Mouse (Mus musculus) stomach, postnatal 0 days (tissue): ENCODE results near the gene Nme9. TPM values are rescaled to one million over a fixed set of nuclear protein-coding genes. Genes with fewer than 3 reads are reported as not detected.

Experiments used
- ATAC-seq: fragments of 200-750 bp; cut with Nextera tagmentation; 2 replicates; pipeline ENCODE4 v1.8.0; 2017; ENCODE audit not compliant: low FRiP score, low TSS enrichment
- DNase-seq: peaks from one replicate; pipeline ENCODE4 v3.0.0-alpha.2; 2016; ENCODE audit warnings: low spot score
- H3K27ac ChIP-seq: fragments of 300-500 bp; sonication (generic); replicated peaks from 2 replicates; pipeline ENCODE4 v1.5.1; 2014; ENCODE audit warnings: mild to moderate bottlenecking, control low read depth
- H3K27me3 ChIP-seq: fragments of 300-500 bp; sonication (generic); 2 replicates; pipeline ENCODE4 v1.6.1; 2014; ENCODE audit warnings: low read length; ENCODE audit not compliant: control insufficient read depth, insufficient read depth
- H3K36me3 ChIP-seq: fragments of 300-500 bp; sonication (generic); 2 replicates; pipeline ENCODE4 v1.6.1; 2014; ENCODE audit warnings: low read length, mixed read lengths; ENCODE audit not compliant: control insufficient read depth, insufficient read depth
- H3K4me1 ChIP-seq: fragments of 300-500 bp; sonication (generic); replicated peaks from 2 replicates; pipeline ENCODE4 v1.6.1; 2014; ENCODE audit warnings: antibody characterized with exemption; ENCODE audit not compliant: control insufficient read depth, insufficient read depth
- H3K4me2 ChIP-seq: fragments of 300-500 bp; sonication (generic); replicated peaks from 2 replicates; pipeline ENCODE4 v1.6.1; 2014; ENCODE audit warnings: low read depth, mild to moderate bottlenecking, control low read depth, moderate library complexity
- H3K4me3 ChIP-seq: fragments of 300-500 bp; sonication (generic); 2 replicates; pipeline ENCODE4 v1.5.1; 2014; ENCODE audit warnings: low read depth, low read length, control low read depth
- H3K9ac ChIP-seq: fragments of 300-500 bp; sonication (generic); 2 replicates; pipeline ENCODE4 v1.6.1; 2014; ENCODE audit warnings: mild to moderate bottlenecking, low read length, control low read depth, mixed read lengths
- H3K9me3 ChIP-seq: fragments of 300-500 bp; sonication (generic); 2 replicates; pipeline ENCODE4 v1.6.1; 2016; ENCODE audit warnings: low read length; ENCODE audit not compliant: control insufficient read depth
- CTCF ChIP-seq: IDR thresholded peaks from 2 replicates; pipeline ENCODE4 v1.5.1; 2016; ENCODE audit warnings: antibody characterized with exemption, low read depth, mild to moderate bottlenecking, moderate library complexity
- EP300 ChIP-seq: optimal IDR thresholded peaks from 2 replicates; pipeline ENCODE3; 2016; ENCODE audit warnings: antibody characterized with exemption
- WGBS: fragments of 180-500 bp; shearing (Covaris S2); extraction: QIAGEN DNeasy Blood & Tissue Kit; methylation state at CpG from one replicate; pipeline ENCODE4 v1.1.7; 2014; 5-methylcytosine and 5-hydroxymethylcytosine counted together
- polyA plus RNA-seq: library from polyadenylated mRNA; unstranded; fragments of >200 nt; fragmentation: Nextera tagmentation; extraction: Ambion mirVana; gene quantifications from 2 replicates; pipeline ENCODE4 v1.2.1, GENCODE M21; 2015

Nme9 gene
- not detected in 2 replicates for polyA plus RNA-seq

DNA sequence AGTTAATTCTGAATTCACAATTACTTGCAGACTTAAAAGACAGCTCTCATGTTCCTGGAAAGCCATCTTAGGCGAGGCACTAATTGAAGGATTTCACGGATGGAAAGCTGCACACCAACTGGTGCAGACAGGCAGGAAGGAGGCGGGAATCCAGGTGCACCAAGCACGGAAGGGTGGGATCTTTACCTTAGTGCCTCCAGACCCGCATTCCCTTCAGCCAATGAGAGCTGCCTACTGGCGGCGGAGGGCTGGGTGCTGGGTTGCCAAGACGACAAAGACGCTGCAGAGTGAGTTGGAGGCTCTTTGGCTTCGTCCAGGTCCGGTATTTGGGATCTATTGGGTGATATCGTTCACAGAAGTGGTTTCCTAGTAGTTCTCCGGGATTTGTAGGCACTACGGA, at the start of gene Nme9:
TSS of gene Nme9 (plus strand) at position 315 of the 400 bp plus-strand sequence.
- WGBS, result 5% methylated on average over 14 of the region's 14 CpGs
- Histone ChIP-seq H3K27me3 (no peaks in the 10 kb centered on the region), H3K36me3 (no peaks in the 10 kb centered on the region), H3K9me3 (no peaks in the 10 kb centered on the region), H3K4me3 (no peak within 1 kb of the TSS), H3K4me2 (0 out of 2 replicates have a peak within 1 kb of the TSS, but pooled peaks have one; percentile 20), H3K27ac (no peak within 1 kb of the TSS), H3K9ac (no peak within 1 kb of the TSS), H3K4me1 (no peaks in the 10 kb centered on the region)
- ATAC-seq (no peak), DNase-seq (peak; percentile 45)
- TF ChIP-seq EP300 (no peak), CTCF (no peak)

DNA sequence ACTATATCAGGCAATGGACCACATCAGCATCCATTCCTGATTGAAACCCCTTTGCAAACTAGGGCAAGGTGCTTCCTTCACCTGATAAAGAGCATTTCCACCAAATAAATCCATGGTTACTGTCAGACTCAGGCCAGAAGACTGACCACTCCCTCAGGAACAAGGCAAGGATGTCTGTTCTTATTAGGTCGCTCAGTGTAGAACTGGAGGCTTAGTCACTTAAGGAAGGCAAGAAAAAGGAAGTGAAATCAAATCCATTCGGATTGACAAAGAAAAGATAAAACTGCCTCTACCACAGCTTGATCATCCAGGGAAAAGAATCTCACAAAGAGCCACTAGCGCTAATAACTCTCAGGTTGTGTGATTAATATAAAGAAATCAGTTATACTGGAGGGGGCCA, 42.0 kb upstream of the Nme9 start:
- H3K9me3 ChIP-seq, result no peaks in the 10 kb centered on the region
- ATAC-seq, result no peak
- no peak overlapping the region for H3K4me2 ChIP-seq
- 85% methylated on average over 3 of the region's 3 CpGs for WGBS
- TF ChIP-seq CTCF (no peak), EP300 (no peak)
- DNase-seq, result no peak
- no peak overlapping the region for H3K9ac ChIP-seq
- no peak overlapping the region for H3K4me3 ChIP-seq
- no peaks in the 10 kb centered on the region for H3K27me3 ChIP-seq
- no peak overlapping the region for H3K27ac ChIP-seq
- no peaks in the 10 kb centered on the region for H3K36me3 ChIP-seq
- no peaks in the 10 kb centered on the region for H3K4me1 ChIP-seq

DNA sequence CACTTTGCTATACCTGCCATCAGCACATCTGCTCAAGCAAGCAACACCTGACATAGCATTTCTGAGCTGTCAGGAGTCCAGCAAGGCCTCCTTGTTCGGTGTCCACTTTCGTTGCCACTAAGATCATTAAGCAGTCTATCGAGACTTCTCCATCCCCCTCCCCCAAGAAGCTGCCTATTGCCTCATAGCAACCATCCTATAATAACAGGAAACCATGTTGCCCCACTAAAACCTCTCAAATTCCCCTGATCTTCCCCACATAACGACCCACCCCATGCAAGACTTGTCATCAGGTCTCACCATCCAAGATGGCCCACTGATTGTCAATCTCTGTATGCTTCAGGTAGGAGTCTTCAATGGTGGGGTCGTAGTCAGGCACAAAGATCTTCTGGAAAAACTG, 40.2 kb upstream of the Nme9 start:
- Histone ChIP-seq H3K27ac (no peak overlapping the region), H3K9me3 (no peaks in the 10 kb centered on the region), H3K4me1 (no peaks in the 10 kb centered on the region), H3K27me3 (no peaks in the 10 kb centered on the region), H3K36me3 (no peaks in the 10 kb centered on the region), H3K4me3 (no peak overlapping the region), H3K4me2 (no peak overlapping the region), H3K9ac (no peak overlapping the region)
- ATAC-seq (no peak), DNase-seq (no peak)
- WGBS, result 94% methylated on average over 5 of the region's 5 CpGs
- TF ChIP-seq CTCF (no peak), EP300 (no peak)

DNA sequence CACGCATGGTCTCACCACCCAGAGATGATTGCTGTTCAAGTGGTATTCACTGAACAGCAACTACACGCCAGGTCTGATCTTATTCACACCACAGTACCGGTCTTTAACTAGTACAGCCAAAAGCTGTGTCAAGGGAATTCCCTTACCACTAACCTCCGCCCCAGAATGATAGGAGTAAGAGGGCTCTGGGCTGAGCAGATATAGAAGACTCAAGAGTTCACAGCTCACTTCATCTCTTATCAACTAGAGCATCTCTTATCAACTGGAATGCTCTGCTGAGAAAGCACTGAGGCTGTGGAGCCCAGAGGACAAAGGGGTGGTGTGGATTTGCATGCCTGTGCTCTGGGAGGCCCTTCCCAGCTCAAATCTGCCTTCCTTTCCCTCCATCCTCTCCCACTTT, 39.5 kb upstream of the Nme9 start:
- Histone ChIP-seq H3K9me3 (no peaks in the 10 kb centered on the region), H3K4me2 (no peak overlapping the region), H3K4me3 (no peak overlapping the region), H3K9ac (no peak overlapping the region), H3K36me3 (no peaks in the 10 kb centered on the region), H3K4me1 (no peaks in the 10 kb centered on the region), H3K27ac (no peak overlapping the region), H3K27me3 (no peaks in the 10 kb centered on the region)
- ATAC-seq (no peak), DNase-seq (no peak)
- 88% methylated on average over 4 of the region's 4 CpGs for WGBS
- TF ChIP-seq CTCF (no peak), EP300 (no peak)

DNA sequence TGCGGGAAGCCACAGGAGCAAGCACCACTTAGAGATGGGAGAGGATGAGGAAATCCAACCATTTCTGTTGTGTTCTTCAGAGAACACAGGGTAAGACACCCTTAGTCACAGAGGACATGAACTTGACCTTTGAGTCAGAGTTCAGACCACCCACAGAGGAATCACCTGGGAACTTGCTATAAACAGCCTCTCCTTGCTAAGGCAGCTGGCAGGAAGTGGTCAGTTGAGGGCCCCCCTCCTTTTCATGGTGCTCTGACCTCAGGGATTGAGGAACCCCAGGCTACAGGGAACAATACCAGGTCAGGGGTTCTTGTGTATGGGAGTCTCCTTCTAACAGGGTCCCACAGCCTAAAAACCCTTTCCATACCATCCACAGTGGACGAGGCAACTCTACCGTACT, 34.5 kb upstream of the Nme9 start:
- H3K27ac ChIP-seq, result no peak overlapping the region
- 70% methylated on average over 3 of the region's 3 CpGs for WGBS
- 0 out of 2 replicates have a peak, but pooled peaks have one; percentile 18 for ATAC-seq
- no peaks in the 10 kb centered on the region for H3K9me3 ChIP-seq
- no peak for DNase-seq
- H3K36me3 ChIP-seq, result no peaks in the 10 kb centered on the region
- H3K27me3 ChIP-seq, result no peaks in the 10 kb centered on the region
- no peak overlapping the region for H3K9ac ChIP-seq
- TF ChIP-seq CTCF (no peak), EP300 (no peak)
- no peak overlapping the region for H3K4me2 ChIP-seq
- H3K4me1 ChIP-seq, result no peaks in the 10 kb centered on the region
- H3K4me3 ChIP-seq, result no peak overlapping the region

DNA sequence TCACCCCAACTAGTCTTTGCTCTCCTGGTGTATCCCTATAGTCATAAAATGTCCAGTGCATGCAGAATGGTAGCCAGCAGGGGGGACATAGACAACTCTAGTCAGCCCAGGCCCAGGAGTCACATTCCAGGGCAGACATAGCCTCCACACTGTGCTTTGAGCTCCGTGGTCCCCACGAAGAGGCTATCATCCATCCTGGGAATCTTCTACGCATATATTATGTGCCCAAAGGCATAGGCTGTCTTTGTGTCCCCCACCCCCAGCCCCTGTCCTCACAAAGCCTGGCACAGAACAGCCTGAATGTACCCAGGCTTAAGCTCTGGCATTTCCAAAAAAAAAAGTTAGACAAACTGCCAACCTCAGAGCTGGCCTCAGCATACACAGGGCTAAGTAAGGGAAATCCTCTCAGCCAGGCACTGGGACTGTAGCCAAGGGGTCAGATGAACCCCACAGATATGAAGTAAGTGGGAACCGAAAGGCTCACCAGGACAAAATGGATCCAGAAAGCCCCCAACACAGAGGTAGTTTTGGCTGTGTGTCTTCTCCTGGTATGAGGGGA, 33.9 kb upstream of the Nme9 start:
- Histone ChIP-seq H3K9ac (no peak overlapping the region), H3K4me1 (no peaks in the 10 kb centered on the region), H3K9me3 (no peaks in the 10 kb centered on the region), H3K36me3 (no peaks in the 10 kb centered on the region), H3K27me3 (no peaks in the 10 kb centered on the region), H3K4me2 (no peak overlapping the region), H3K27ac (no peak overlapping the region), H3K4me3 (no peak overlapping the region)
- WGBS, result 57% methylated on average over 4 of the region's 4 CpGs
- TF ChIP-seq CTCF (no peak), EP300 (no peak)
- ATAC-seq, result no peak
- DNase-seq, result no peak
